Mouse (Mus musculus) hindbrain, embryonic 14.5 days (tissue): ENCODE measurements around the gene Chmp3. TPM values are rescaled to one million over a fixed set of nuclear protein-coding genes. Genes with fewer than 3 reads are reported as not detected.

ENCODE experiments used
- ATAC-seq: fragments of 200-750 bp; cut with Nextera tagmentation; 2 replicates; pipeline ENCODE4 v1.8.0; 2017; ENCODE audit warnings: moderate number of reproducible peaks, mild to moderate bottlenecking, moderate TSS enrichment, moderate library complexity; ENCODE audit not compliant: low FRiP score
- DNase-seq: peaks from one replicate; pipeline ENCODE4 v3.0.0-alpha.2; 2015; ENCODE audit warnings: low spot score
- H3K27ac ChIP-seq: fragments of 300-500 bp; sonication (generic); 2 replicates; pipeline ENCODE4 v1.5.1; 2014; ENCODE audit warnings: mild to moderate bottlenecking, moderate library complexity
- H3K27me3 ChIP-seq: fragments of 300-500 bp; sonication (generic); 2 replicates; pipeline ENCODE4 v1.6.1; 2014; ENCODE audit warnings: mild to moderate bottlenecking, low read length, mixed read lengths; ENCODE audit not compliant: control insufficient read depth, insufficient read depth
- H3K36me3 ChIP-seq: fragments of 300-500 bp; sonication (generic); replicated peaks from 2 replicates; pipeline ENCODE4 v1.6.1; 2014; ENCODE audit not compliant: control insufficient read depth, insufficient read depth
- H3K4me1 ChIP-seq: fragments of 300-500 bp; sonication (generic); replicated peaks from 2 replicates; pipeline ENCODE4 v1.6.1; 2014; ENCODE audit warnings: antibody characterized with exemption, low read length, mixed read lengths; ENCODE audit not compliant: control insufficient read depth, insufficient read depth
- H3K4me2 ChIP-seq: fragments of 300-500 bp; sonication (generic); replicated peaks from 2 replicates; pipeline ENCODE4 v1.6.1; 2014; ENCODE audit warnings: mild to moderate bottlenecking, moderate library complexity
- H3K4me3 ChIP-seq: fragments of 300-500 bp; sonication (generic); replicated peaks from 2 replicates; pipeline ENCODE4 v1.5.1; 2014; ENCODE audit warnings: mild to moderate bottlenecking, low read length
- H3K9ac ChIP-seq: fragments of 300-500 bp; sonication (generic); 2 replicates; pipeline ENCODE4 v1.6.1; 2014
- H3K9me3 ChIP-seq: fragments of 300-500 bp; sonication (generic); 2 replicates; pipeline ENCODE4 v1.6.1; 2016; ENCODE audit warnings: low read length; ENCODE audit not compliant: control insufficient read depth
- whole genome bisulfite sequencing: fragments of 180-500 bp; shearing (Covaris S2); extraction: QIAGEN DNeasy Blood & Tissue Kit; methylation state at CpG from one replicate; pipeline ENCODE4 v1.1.7; 2014; 5-methylcytosine and 5-hydroxymethylcytosine counted together
- polyA plus RNA-seq: library from polyadenylated mRNA; unstranded; fragments of >200 nt; fragmentation: Nextera tagmentation; extraction: Ambion mirVana; gene quantifications from 2 replicates; pipeline ENCODE4 v1.2.1, GENCODE M21; 2014

Chmp3 gene
- 52.8 and 57.5 TPM in 2 replicates for polyA plus RNA-seq

GRCm38 (mm10) chr6:71543686-71544499, at the start of gene Chmp3:
Gene Chmp3 (plus strand): TSS chr6:71543797.
- Histone ChIP-seq H3K36me3 (no peaks in the 10 kb centered on the region; the same call in 1 of the 2 replicates), H3K4me1 (peaks cover 4% of the 10 kb centered on the region), H3K9me3 (no peaks in the 10 kb centered on the region), H3K27me3 (no peaks in the 10 kb centered on the region), H3K9ac (peak within 1 kb of the TSS; percentile 85), H3K27ac (peak within 1 kb of the TSS; percentile 97), H3K4me3 (peak within 1 kb of the TSS; percentile 68), H3K4me2 (peak within 1 kb of the TSS; percentile 78)
- DNase-seq: peak; percentile 95
- under 1% methylated on average over 59 of the region's 59 CpGs for WGBS
- ATAC-seq: peak; percentile 98

- peak; percentile 42 for ATAC-seq
- Histone ChIP-seq H3K9me3 (no peaks in the 10 kb centered on the region), H3K4me3 (peak overlapping the region; percentile 100), H3K4me2 (peak overlapping the region; percentile 87), H3K27ac (peak overlapping the region; percentile 98), H3K36me3 (peaks cover 11% of the 10 kb centered on the region), H3K4me1 (peaks cover 23% of the 10 kb centered on the region), H3K9ac (peak overlapping the region; percentile 99), H3K27me3 (no peaks in the 10 kb centered on the region)
- WGBS: under 1% methylated on average over 46 of the region's 46 CpGs
- DNase-seq: peak; percentile 40
Measured at GRCm38 (mm10) chr6:71494341-71495020, 49.1 kb upstream of the Chmp3 start.

GRCm38 (mm10) chr6:71500575-71500974, 43.0 kb upstream of the Chmp3 start:
- ATAC-seq: no peak
- no peak for DNase-seq
- Histone ChIP-seq H3K27me3 (no peaks in the 10 kb centered on the region), H3K4me3 (no peak overlapping the region), H3K4me1 (peaks cover 17% of the 10 kb centered on the region), H3K4me2 (no peak overlapping the region), H3K36me3 (peaks cover 57% of the 10 kb centered on the region), H3K9ac (no peak overlapping the region), H3K9me3 (no peaks in the 10 kb centered on the region), H3K27ac (no peak overlapping the region)
- 94% methylated on average over 3 of the region's 3 CpGs for WGBS

- ATAC-seq (no peak), DNase-seq (no peak)
- H3K4me1 ChIP-seq: no peaks in the 10 kb centered on the region
- H3K4me3 ChIP-seq: no peak overlapping the region
- H3K9me3 ChIP-seq: no peaks in the 10 kb centered on the region
- WGBS: 68% methylated on average over 4 of the region's 4 CpGs
- no peak overlapping the region for H3K9ac ChIP-seq
- H3K36me3 ChIP-seq: peaks cover 75% of the 10 kb centered on the region
- no peak overlapping the region for H3K27ac ChIP-seq
- H3K4me2 ChIP-seq: no peak overlapping the region
- H3K27me3 ChIP-seq: no peaks in the 10 kb centered on the region
Measured at GRCm38 (mm10) chr6:71503001-71503400, 40.6 kb upstream of the Chmp3 start.

GRCm38 (mm10) chr6:71503670-71504069, 39.9 kb upstream of the Chmp3 start:
- ATAC-seq: no peak
- no peaks in the 10 kb centered on the region for H3K9me3 ChIP-seq

GRCm38 (mm10) chr6:71504091-71504490, 39.5 kb upstream of the Chmp3 start:
- H3K4me3 ChIP-seq: no peak overlapping the region
- ATAC-seq (no peak), DNase-seq (no peak)
- peaks cover 78% of the 10 kb centered on the region for H3K36me3 ChIP-seq
- H3K9ac ChIP-seq: no peak overlapping the region
- 85% methylated on average over 4 of the region's 4 CpGs for WGBS
- no peak overlapping the region for H3K4me2 ChIP-seq
- no peaks in the 10 kb centered on the region for H3K27me3 ChIP-seq
- no peaks in the 10 kb centered on the region for H3K9me3 ChIP-seq
- no peak overlapping the region for H3K27ac ChIP-seq
- H3K4me1 ChIP-seq: no peaks in the 10 kb centered on the region

More at GRCm38 (mm10) chr6:71503670-71504069, 39.9 kb upstream of the Chmp3 start:
- H3K36me3 ChIP-seq: peaks cover 78% of the 10 kb centered on the region
- no peaks in the 10 kb centered on the region for H3K4me1 ChIP-seq
- no peak for DNase-seq
- no peak overlapping the region for H3K4me3 ChIP-seq
- H3K4me2 ChIP-seq: no peak overlapping the region
- no peak overlapping the region for H3K27ac ChIP-seq
- no peak overlapping the region for H3K9ac ChIP-seq
- no peaks in the 10 kb centered on the region for H3K27me3 ChIP-seq

- H3K4me1 ChIP-seq: no peaks in the 10 kb centered on the region
- WGBS: 92% methylated on average over 2 of the region's 2 CpGs
- no peak for ATAC-seq
Measured at GRCm38 (mm10) chr6:71505671-71506070, 37.9 kb upstream of the Chmp3 start.

GRCm38 (mm10) chr6:71519476-71519875, 24.1 kb upstream of the Chmp3 start:
- 90% methylated on average over 4 of the region's 4 CpGs for WGBS
- H3K27ac ChIP-seq: no peak overlapping the region
- no peaks in the 10 kb centered on the region for H3K27me3 ChIP-seq
- H3K4me3 ChIP-seq: no peak overlapping the region
- ATAC-seq: no peak
- no peaks in the 10 kb centered on the region for H3K9me3 ChIP-seq
- no peak for DNase-seq
- H3K9ac ChIP-seq: no peak overlapping the region
- H3K36me3 ChIP-seq: peaks cover 4% of the 10 kb centered on the region
- H3K4me1 ChIP-seq: no peaks in the 10 kb centered on the region
- H3K4me2 ChIP-seq: no peak overlapping the region

More at GRCm38 (mm10) chr6:71505671-71506070, 37.9 kb upstream of the Chmp3 start:
- no peaks in the 10 kb centered on the region for H3K27me3 ChIP-seq
- no peak overlapping the region for H3K4me2 ChIP-seq
- H3K36me3 ChIP-seq: peaks cover 78% of the 10 kb centered on the region
- DNase-seq: no peak
- H3K27ac ChIP-seq: no peak overlapping the region
- no peaks in the 10 kb centered on the region for H3K9me3 ChIP-seq
- no peak overlapping the region for H3K4me3 ChIP-seq
- no peak overlapping the region for H3K9ac ChIP-seq

GRCm38 (mm10) chr6:71525556-71525955, 18.0 kb upstream of the Chmp3 start:
- H3K4me3 ChIP-seq: no peak overlapping the region
- H3K27me3 ChIP-seq: no peaks in the 10 kb centered on the region
- H3K9ac ChIP-seq: no peak overlapping the region
- no peaks in the 10 kb centered on the region for H3K36me3 ChIP-seq
- DNase-seq (no peak), ATAC-seq (no peak)
- 69% methylated on average over 3 of the region's 3 CpGs for WGBS
- no peak overlapping the region for H3K27ac ChIP-seq
- no peaks in the 10 kb centered on the region for H3K4me1 ChIP-seq
- no peak overlapping the region for H3K4me2 ChIP-seq
- H3K9me3 ChIP-seq: no peaks in the 10 kb centered on the region
